Comparison of ENCODE assay signal across 14 mouse cellular contexts in genomic region chr9:32499469-32499868, GRCm38 (mm10). TPM values are rescaled to one million over a fixed set of nuclear protein-coding genes. Genes with fewer than 3 reads are reported as not detected.
DNase-seq lines count a peak whose midpoint lies in the region; ATAC-seq and TF ChIP-seq lines count a peak whose summit lies in the region.
"Had no signal": no experiment of that assay in that cellular context is flagged by ENCODE, and none has a peak within 500 bp of the region (broad histone marks: within the 10 kb centered on the region; RNA-seq: fewer than 3 reads in every experiment).

No protein-coding gene starts in this region.

- 35% methylated on average over 6 of the region's 6 CpGs for WGBS in heart, adult 2 months
- 62% methylated on average over 6 of the region's 6 CpGs for WGBS in heart, embryonic 12.5 days

- no peak overlapping the region for H3K4me2 ChIP-seq in heart, embryonic 12.5 days
- H3K4me2 ChIP-seq: heart, embryonic 11.5 days; neural tube, embryonic 13.5 days had no signal

- no peak for TF ChIP-seq EP300 in heart, adult 2 months (IDR thresholded peaks at IDR 0.05; ENCODE audit: insufficient read depth, low read depth, low read length)

- intact Hi-C loops in heart, adult 2 months (cut with DNase I): loop anchor here (2.0 kb wide), 1 partner anchor 15 kb away; no protein-coding TSS in a partner anchor

- H3K27me3 ChIP-seq in heart, adult 2 months (ENCODE audit: control insufficient read depth, insufficient read depth, low read length): no peaks in the 10 kb centered on the region
- H3K27me3 ChIP-seq in heart, embryonic 12.5 days (replicated peaks): no peaks in the 10 kb centered on the region
- H3K27me3 ChIP-seq: neural tube, embryonic 13.5 days had no signal

- H3K79me2 ChIP-seq in heart, adult 2 months (replicated peaks; ENCODE audit: control insufficient read depth, insufficient read depth, low read length): no peaks in the 10 kb centered on the region; the same call in none of the 2 replicates

- no peak overlapping the region for H3K4me3 ChIP-seq in heart, adult 2 months
- no peak overlapping the region for H3K4me3 ChIP-seq in heart, embryonic 12.5 days
- H3K4me3 ChIP-seq: neural tube, embryonic 13.5 days had no signal

- TF ChIP-seq CTCF in heart, adult 2 months (IDR thresholded peaks at IDR 0.05): no peak

- peaks cover 22% of the 10 kb centered on the region for H3K36me3 ChIP-seq in heart, adult 2 months (ENCODE audit: control insufficient read depth, insufficient read depth, low read length)
- H3K36me3 ChIP-seq in heart, embryonic 12.5 days: no peaks in the 10 kb centered on the region
- H3K36me3 ChIP-seq: neural tube, embryonic 13.5 days had no signal

- H3K4me1 ChIP-seq in heart, adult 2 months (ENCODE audit: control insufficient read depth, insufficient read depth, low read length): peaks cover 33% of the 10 kb centered on the region
- peaks cover 22% of the 10 kb centered on the region for H3K4me1 ChIP-seq in heart, embryonic 12.5 days (replicated peaks)

- H3K27ac ChIP-seq in heart, adult 2 months: peak overlapping the region; percentile 60
- H3K27ac ChIP-seq in heart, embryonic 12.5 days (ENCODE audit: poor library complexity, severe bottlenecking): no peak overlapping the region
- H3K27ac ChIP-seq: neural tube, embryonic 13.5 days; stomach, postnatal 0 days had no signal

- H3K9me3 ChIP-seq in heart, embryonic 12.5 days (replicated peaks): no peaks in the 10 kb centered on the region
- H3K9me3 ChIP-seq: neural tube, embryonic 13.5 days had no signal

- no peak for TF ChIP-seq POLR2A in heart, adult 2 months (IDR thresholded peaks at IDR 0.05; ENCODE audit: insufficient read depth, low read depth, low read length)

- DNase-seq in heart, adult 2 months: peak in 1 of 2 experiments; percentile 55
- DNase-seq in CD4-positive helper T cell, adult 2 months (ENCODE audit: low read depth, low spot score): peak; percentile 75
- DNase-seq in kidney, postnatal 10 days: peak; percentile 55
- no peak for DNase-seq in frontal cortex, postnatal 25 days (ENCODE audit: low spot score in 2 of 2)
- DNase-seq in frontal cortex, postnatal 10 days (ENCODE audit: low spot score in 2 of 2): no peak
- no peak for DNase-seq in layer of hippocampus, adult 11-12 months (ENCODE audit: low spot score)
- DNase-seq: cerebellum, postnatal 36 days had no signal

- no peak for ATAC-seq in heart, embryonic 12.5 days (ENCODE audit: insufficient number of reproducible peaks, low FRiP score)
- 0 out of 2 replicates have a peak, but pooled peaks have one; percentile 37 for ATAC-seq in monocyte, adult 5-6 weeks (replicated peaks; ENCODE audit: insufficient number of reproducible peaks, low FRiP score, low TSS enrichment, poor library complexity, severe bottlenecking)
- ATAC-seq: forebrain, embryonic 16.5 days had no signal

- H3K9ac ChIP-seq in heart, adult 2 months (ENCODE audit: low read depth, low read length): peak overlapping the region; percentile 33; the same call in 1 of the 2 replicates
- no peak overlapping the region for H3K9ac ChIP-seq in heart, embryonic 12.5 days
- H3K9ac ChIP-seq: neural tube, embryonic 13.5 days had no signal

RNA-seq across cellular contexts. Expression of gene Fli1, which starts 43.2 kb away (rescaled TPM):
- 10 to 100 TPM; 23.5 to 28.2 TPM for total RNA-seq in heart, adult 2 months (2021)
- 14.9 and 17.4 TPM in 2 replicates for polyA plus RNA-seq in heart, adult 2 months (2012; rRNA removed)
- 20.1 and 20.2 TPM in 2 replicates for polyA plus RNA-seq in heart, embryonic 12.5 days (2016; fragmentation: Nextera tagmentation; extraction: Ambion mirVana)
- total RNA-seq in monocyte, adult 5-6 weeks (2017): 94.4 to 137 TPM (median 98.0 TPM) in 3 replicates
- polyA plus RNA-seq: C2C12 had no signal

Comparison
In these comparisons a context has a peak if more than half of its experiments do, and no peak if none do; other contexts are left out.
1. DNase-seq: peak in CD4-positive helper T cell, adult 2 months (single experiment) and kidney, postnatal 10 days (single experiment); none in frontal cortex, postnatal 25 days (0 of 2), frontal cortex, postnatal 10 days (0 of 2) and layer of hippocampus, adult 11-12 months (single experiment).